Mouse (Mus musculus) liver, postnatal 0 days (tissue): Measurements from ENCODE around the gene Zfp72. TPM values are rescaled to one million over a fixed set of nuclear protein-coding genes. Genes with fewer than 3 reads are reported as not detected.

Experiments
- ATAC-seq: fragments of 200-750 bp; cut with Nextera tagmentation; 2 replicates; pipeline ENCODE4 v1.8.0; 2017; ENCODE audit warnings: mild to moderate bottlenecking, moderate library complexity
- DNase-seq: peaks from one replicate; pipeline ENCODE4 v3.0.0-alpha.2; 2016
- H3K27ac ChIP-seq: fragments of 300-500 bp; sonication (generic); 2 replicates; pipeline ENCODE4 v1.5.1; 2014; ENCODE audit warnings: antibody characterized with exemption, moderate library complexity, mild to moderate bottlenecking, low read depth
- H3K27me3 ChIP-seq: fragments of 300-500 bp; sonication (generic); 2 replicates; pipeline ENCODE4 v1.6.1; 2014; ENCODE audit warnings: low read length, control low read depth, mixed read lengths; ENCODE audit not compliant: insufficient read depth
- H3K36me3 ChIP-seq: fragments of 300-500 bp; sonication (generic); replicated peaks from 2 replicates; pipeline ENCODE4 v1.6.1; 2014; ENCODE audit warnings: mild to moderate bottlenecking, control low read depth, low read length, moderate library complexity, mixed read lengths; ENCODE audit not compliant: insufficient read depth
- H3K4me1 ChIP-seq: fragments of 300-500 bp; sonication (generic); 2 replicates; pipeline ENCODE4 v1.6.1; 2014; ENCODE audit warnings: antibody characterized with exemption, mild to moderate bottlenecking, control low read depth; ENCODE audit not compliant: insufficient read depth
- H3K4me2 ChIP-seq: fragments of 300-500 bp; sonication (generic); 2 replicates; pipeline ENCODE4 v1.6.1; 2014; ENCODE audit warnings: low read depth, mild to moderate bottlenecking, low read length, moderate library complexity, mixed read lengths
- H3K4me3 ChIP-seq: fragments of 300-500 bp; sonication (generic); 2 replicates; pipeline ENCODE4 v1.5.1; 2014; ENCODE audit warnings: low read depth, low read length
- H3K9ac ChIP-seq: fragments of 300-500 bp; sonication (generic); replicated peaks from 2 replicates; pipeline ENCODE4 v1.6.1; 2014; ENCODE audit warnings: mild to moderate bottlenecking, moderate library complexity
- H3K9me3 ChIP-seq: fragments of 300-500 bp; sonication (generic); 2 replicates; pipeline ENCODE4 v1.6.1; 2016; ENCODE audit warnings: mild to moderate bottlenecking, control low read depth, low read length, mixed read lengths
- CTCF ChIP-seq: sonication (generic); IDR thresholded peaks from 2 replicates; pipeline ENCODE4 v1.5.1; 2016; ENCODE audit warnings: antibody characterized with exemption, low read depth
- EP300 ChIP-seq: IDR thresholded peaks from 2 replicates; pipeline ENCODE4 v1.6.1; 2016; ENCODE audit warnings: antibody characterized with exemption, low read depth, mild to moderate bottlenecking
- WGBS: fragments of 180-500 bp; shearing (Covaris S2); extraction: QIAGEN DNeasy Blood & Tissue Kit; methylation state at CpG from one replicate; pipeline ENCODE4 v1.1.7; 2014; ENCODE audit not compliant: insufficient replicate concordance; 5-methylcytosine and 5-hydroxymethylcytosine counted together
- polyA plus RNA-seq: library from polyadenylated mRNA; unstranded; fragments of >200 nt; fragmentation: Nextera tagmentation; extraction: Ambion mirVana; gene quantifications from 2 replicates; pipeline ENCODE4 v1.2.1, GENCODE M21; 2015

The Zfp72 gene
- polyA plus RNA-seq, 1 experiment from 2014 or later: 0.70 TPM

DNA sequence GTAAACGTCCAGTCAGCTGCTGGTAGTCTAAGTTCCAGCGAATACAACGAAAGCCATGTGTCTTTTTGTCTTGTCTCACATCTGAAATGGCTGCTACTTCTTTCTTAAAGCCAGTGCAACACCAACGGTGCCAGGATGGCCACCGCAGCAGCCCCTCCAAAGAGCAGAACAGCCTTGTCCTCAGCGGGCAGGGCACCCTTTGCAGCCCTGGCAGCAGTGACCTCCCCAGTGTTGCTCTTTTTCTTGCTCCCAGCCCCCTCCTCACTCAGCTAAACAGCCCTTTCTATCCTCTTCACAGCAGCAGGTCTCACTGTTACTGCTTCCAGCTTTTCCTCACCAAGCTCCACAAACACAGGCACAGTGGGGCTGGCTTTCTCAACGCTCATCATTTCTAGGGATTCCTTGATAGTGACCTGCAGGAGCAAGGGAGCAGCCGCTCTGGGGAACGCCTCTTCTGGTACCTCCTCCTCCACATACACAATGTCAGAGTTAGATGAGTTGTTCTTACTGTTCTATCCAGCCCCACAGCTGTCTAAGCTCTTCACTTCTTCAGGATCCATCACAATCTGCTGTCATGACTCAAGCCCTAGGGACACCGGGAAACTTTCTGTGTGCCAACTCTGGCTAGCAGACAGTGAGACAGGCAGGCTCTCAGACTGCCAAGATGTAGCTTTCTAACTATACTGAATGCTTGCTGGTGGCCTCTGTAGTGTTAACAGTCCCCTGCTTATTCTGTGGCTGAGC, 8.9 kb downstream of the Zfp72 start:
- WGBS: 67% methylated on average over 10 of the region's 10 CpGs
- Histone ChIP-seq H3K9me3 (no peaks in the 10 kb centered on the region), H3K4me1 (no peaks in the 10 kb centered on the region), H3K4me3 (no peak overlapping the region), H3K9ac (no peak overlapping the region), H3K27ac (no peak overlapping the region), H3K4me2 (no peak overlapping the region), H3K36me3 (no peaks in the 10 kb centered on the region), H3K27me3 (no peaks in the 10 kb centered on the region)
- ATAC-seq: no peak
- DNase-seq: no peak
- no peak for TF ChIP-seq EP300
- no peak for TF ChIP-seq CTCF

DNA sequence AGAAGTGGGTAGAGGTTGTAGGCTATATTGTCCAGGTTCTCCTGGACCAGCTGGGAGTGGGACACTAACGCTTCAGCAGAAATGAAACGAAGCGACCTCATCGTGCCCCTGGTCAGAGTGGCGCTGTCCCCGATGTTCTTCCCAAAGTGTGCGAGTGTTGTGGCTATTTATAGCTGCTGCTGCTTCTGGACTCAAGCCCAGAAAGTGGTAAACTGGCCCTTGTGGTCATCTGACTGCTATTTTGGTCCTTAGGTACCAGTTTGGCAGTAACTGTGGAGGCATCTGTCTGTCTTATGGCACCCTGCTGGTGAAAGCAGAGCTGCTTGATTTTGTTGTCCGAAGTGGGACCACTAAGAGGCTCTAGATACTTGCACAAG, 26.8 kb downstream of the Zfp72 start, which contains the start of gene Lrrc14b:
Lrrc14b (minus strand) TSS at position 147 of the 377 bp plus-strand sequence.
- Histone ChIP-seq H3K27ac (no peak within 1 kb of the TSS), H3K4me1 (no peaks in the 10 kb centered on the region; the same call in 1 of the 2 replicates), H3K27me3 (no peaks in the 10 kb centered on the region), H3K4me2 (peak within 1 kb of the TSS; percentile 10; the same call in 1 of the 2 replicates), H3K9ac (no peak within 1 kb of the TSS), H3K4me3 (no peak within 1 kb of the TSS), H3K9me3 (no peaks in the 10 kb centered on the region), H3K36me3 (peaks cover 14% of the 10 kb centered on the region)
- no peak for TF ChIP-seq EP300
- no peak; the same call in 1 of the 2 replicates for TF ChIP-seq CTCF
- 45% methylated on average over 8 of the region's 8 CpGs for WGBS
- ATAC-seq: peak; percentile 31
- no peak for DNase-seq

DNA sequence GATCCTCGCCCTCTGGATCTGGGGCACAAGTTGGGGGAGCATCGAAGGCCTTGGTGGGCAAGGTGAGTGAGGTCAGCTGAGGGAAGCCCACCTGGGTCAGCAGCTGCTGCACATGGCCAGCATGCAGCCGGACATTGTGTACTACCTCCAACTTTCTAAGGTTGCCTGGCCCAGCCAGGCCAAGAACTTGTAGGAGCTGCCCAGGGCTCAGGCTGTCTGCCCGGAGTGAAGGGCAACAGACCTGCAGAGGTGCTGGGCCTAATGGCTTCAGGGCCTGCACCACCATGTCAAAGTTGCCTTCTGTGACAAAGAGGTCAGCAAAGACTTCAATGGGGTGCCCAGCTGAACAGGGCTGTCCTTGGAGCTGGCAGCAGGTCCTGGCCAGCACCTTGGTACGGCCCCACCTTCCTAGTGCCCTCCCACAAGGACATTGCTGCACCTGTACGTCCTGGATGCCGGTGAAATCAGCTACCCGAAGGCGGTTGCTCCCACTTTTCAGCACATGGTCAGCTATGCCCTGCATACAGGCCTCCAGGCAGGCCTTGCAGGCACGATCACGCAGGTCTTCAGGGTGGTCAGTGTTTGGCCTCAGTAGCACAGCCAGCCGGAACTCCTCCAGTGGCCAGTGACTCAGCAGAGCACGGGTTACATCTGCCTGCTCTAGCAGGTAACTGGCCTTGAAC, 27.3 kb downstream of the Zfp72 start:
- DNase-seq (no peak), ATAC-seq (peak; percentile 38)
- H3K27me3 ChIP-seq: no peaks in the 10 kb centered on the region
- H3K4me1 ChIP-seq: no peaks in the 10 kb centered on the region; the same call in 1 of the 2 replicates
- H3K4me3 ChIP-seq: no peak overlapping the region
- no peaks in the 10 kb centered on the region for H3K9me3 ChIP-seq
- H3K4me2 ChIP-seq: peak overlapping the region; percentile 10; the same call in 1 of the 2 replicates
- H3K9ac ChIP-seq: no peak overlapping the region
- 79% methylated on average over 13 of the region's 13 CpGs for WGBS
- no peak overlapping the region for H3K27ac ChIP-seq
- no peak for TF ChIP-seq CTCF
- no peak for TF ChIP-seq EP300
- peaks cover 17% of the 10 kb centered on the region for H3K36me3 ChIP-seq

DNA sequence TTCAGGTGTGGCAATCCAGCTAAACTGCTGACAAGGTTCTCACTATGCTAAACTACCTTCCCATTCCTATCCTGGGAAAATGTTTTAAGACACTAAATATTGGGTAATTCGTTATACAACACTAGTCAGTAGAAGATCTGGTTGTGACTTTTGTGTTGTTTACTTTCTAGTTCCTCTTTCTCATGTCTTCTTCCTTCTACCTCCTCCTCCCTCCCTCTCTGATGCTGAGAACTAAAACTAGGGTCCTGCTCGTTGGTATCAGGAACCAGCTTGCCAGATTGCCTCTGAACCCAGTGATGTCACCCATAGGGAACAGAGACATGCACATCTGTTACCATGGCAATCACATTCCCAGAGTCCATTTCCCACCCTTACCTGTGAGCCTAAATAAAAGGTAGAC, 28.4 kb downstream of the Zfp72 start:
- Histone ChIP-seq H3K4me3 (no peak overlapping the region), H3K4me2 (no peak overlapping the region), H3K9ac (no peak overlapping the region), H3K4me1 (no peaks in the 10 kb centered on the region; the same call in 1 of the 2 replicates), H3K27ac (no peak overlapping the region), H3K27me3 (no peaks in the 10 kb centered on the region), H3K9me3 (no peaks in the 10 kb centered on the region), H3K36me3 (peaks cover 17% of the 10 kb centered on the region)
- 44% methylated on average over 2 of the region's 2 CpGs for WGBS
- TF ChIP-seq EP300 (no peak), CTCF (no peak)
- DNase-seq: no peak
- ATAC-seq: no peak

DNA sequence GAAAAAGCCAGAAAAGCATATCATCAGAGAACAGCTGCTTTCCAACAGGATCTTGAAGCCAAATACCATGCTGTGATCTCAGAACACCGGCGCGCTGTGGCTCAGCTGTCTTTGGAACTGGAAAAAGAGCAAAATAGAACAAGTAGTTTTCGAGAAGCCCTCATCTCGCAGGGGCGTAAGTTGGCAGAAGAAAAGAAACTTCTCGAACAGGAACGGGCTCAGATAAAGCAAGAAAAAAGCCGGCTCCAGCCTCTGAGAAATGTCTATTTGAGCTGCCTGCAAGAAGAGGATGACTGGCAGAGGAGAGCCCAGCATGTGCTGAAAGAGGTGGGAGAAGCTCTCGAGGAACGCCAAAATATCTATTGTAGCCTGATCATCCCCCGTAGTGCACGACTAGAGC, 34.1 kb downstream of the Zfp72 start:
- Histone ChIP-seq H3K9me3 (no peaks in the 10 kb centered on the region), H3K4me3 (no peak overlapping the region), H3K9ac (no peak overlapping the region), H3K4me1 (no peaks in the 10 kb centered on the region), H3K27me3 (no peaks in the 10 kb centered on the region), H3K4me2 (no peak overlapping the region), H3K27ac (no peak overlapping the region), H3K36me3 (peaks cover 33% of the 10 kb centered on the region)
- ATAC-seq (no peak), DNase-seq (no peak)
- WGBS: 90% methylated on average over 13 of the region's 13 CpGs
- TF ChIP-seq CTCF (no peak), EP300 (no peak)

DNA sequence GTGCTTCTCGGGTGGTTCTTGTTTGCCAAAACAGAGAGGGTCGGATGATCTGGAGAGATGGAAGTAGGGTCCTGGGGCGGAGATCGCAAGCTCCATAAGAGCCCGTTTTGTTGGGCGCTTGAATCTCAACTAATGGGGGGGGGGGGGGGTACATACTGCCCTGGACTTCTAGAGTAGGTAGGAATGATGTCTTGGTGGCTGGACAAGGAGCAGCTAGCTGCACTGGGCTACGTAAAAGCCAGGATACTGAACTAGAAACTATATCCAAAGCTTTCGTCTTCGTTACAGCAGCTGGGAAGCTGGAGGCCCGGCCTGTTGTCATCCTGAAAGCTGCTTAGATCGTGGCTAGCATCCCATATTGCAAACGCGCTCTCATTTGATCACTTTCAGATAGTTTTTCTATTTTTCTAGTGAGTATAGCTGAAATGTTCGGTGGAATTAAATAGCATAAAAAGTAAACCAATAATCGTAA, 40.2 kb downstream of the Zfp72 start:
- Histone ChIP-seq H3K4me1 (peaks cover 14% of the 10 kb centered on the region), H3K36me3 (peaks cover 3% of the 10 kb centered on the region; the same call in 1 of the 2 replicates), H3K4me3 (peak overlapping the region; percentile 77), H3K27ac (peak overlapping the region; percentile 93), H3K4me2 (peak overlapping the region; percentile 76), H3K9ac (peak overlapping the region; percentile 86), H3K9me3 (no peaks in the 10 kb centered on the region), H3K27me3 (no peaks in the 10 kb centered on the region)
- under 1% methylated on average over 15 of the region's 15 CpGs for WGBS
- ATAC-seq (peak; percentile 40), DNase-seq (no peak)
- no peak for TF ChIP-seq EP300
- no peak for TF ChIP-seq CTCF
